Mouse (Mus musculus): ENCODE measurements around the gene Cx3cl1. TPM values are rescaled to one million over a fixed set of nuclear protein-coding genes. Genes with fewer than 3 reads are reported as not detected.
A peak's percentile ranks its signal among the peaks of the same experiment; 100 is the strongest.

Cx3cl1 gene
- polyA plus RNA-seq, 2 experiments, result 8.6 to 10.5 TPM

DNA sequence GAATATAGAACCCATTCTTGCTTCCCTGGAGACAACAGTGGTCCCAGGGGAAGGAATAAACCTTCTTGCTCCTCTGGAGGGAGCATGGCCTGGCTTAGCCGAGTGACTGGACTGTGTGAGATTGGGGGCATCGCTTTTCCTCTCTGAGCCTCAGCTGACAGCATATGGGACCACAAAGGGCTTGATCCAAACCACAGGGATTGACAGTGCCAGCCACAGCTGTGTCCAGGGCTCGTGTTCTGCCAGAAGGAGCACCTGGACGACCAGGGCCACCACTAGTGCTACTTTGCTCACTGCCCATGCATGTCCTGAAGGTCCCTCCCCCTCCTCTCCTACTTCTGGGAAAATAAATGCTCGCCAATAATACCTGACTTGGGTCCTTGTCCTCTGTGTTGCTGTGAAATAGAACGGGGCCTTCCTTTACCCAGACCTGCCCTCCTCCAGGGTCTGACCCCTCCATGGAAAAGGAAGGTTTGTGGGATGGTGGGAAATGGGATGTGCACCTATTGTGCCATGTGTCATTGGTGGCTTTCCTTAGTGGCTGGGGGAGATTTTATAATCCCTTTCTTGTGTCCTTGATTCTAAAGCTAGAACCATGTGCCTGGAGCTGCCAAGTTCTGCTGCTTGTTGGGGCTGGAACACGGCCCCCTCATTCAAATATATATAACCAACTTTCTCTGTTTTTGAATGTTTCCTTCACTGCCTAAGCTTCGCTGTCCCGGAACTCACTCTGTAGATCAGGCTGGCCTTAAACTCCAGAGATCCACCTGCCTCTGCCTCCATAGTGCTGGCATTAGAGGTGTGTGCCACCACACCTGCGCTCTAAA lies 20.6 kb upstream of the Cx3cl1 start:
- Histone ChIP-seq H3K27me3 (ENCODE audit: control insufficient read depth, insufficient read depth, low read length) (no peaks in the 10 kb centered on the region), H3K9me3 (ENCODE audit: control insufficient read depth, low read length) (no peaks in the 10 kb centered on the region), H3K27ac (replicated peaks; ENCODE audit: low read depth, low read length) (no peak overlapping the region), H3K4me1 (ENCODE audit: control insufficient read depth, insufficient read depth, low read length) (no peaks in the 10 kb centered on the region), H3K36me3 (ENCODE audit: control insufficient read depth, insufficient read depth, low read length) (no peaks in the 10 kb centered on the region), H3K9ac (ENCODE audit: low read depth, low read length, severe bottlenecking) (no peak overlapping the region), H3K4me3 (replicated peaks; ENCODE audit: low read length) (no peak overlapping the region), H3K4me2 (replicated peaks; ENCODE audit: low read depth, low read length, severe bottlenecking) (no peak overlapping the region)
- ATAC-seq (ENCODE audit: low FRiP score, low read depth) (no peak), DNase-seq (ENCODE audit: low spot score) (no peak)
- 79% methylated on average over 10 of the region's 10 CpGs for WGBS
- TF ChIP-seq POLR2A (IDR thresholded peaks at IDR 0.05; ENCODE audit: borderline replicate concordance, extremely low read depth, insufficient read depth, insufficient read length), result no peak

DNA sequence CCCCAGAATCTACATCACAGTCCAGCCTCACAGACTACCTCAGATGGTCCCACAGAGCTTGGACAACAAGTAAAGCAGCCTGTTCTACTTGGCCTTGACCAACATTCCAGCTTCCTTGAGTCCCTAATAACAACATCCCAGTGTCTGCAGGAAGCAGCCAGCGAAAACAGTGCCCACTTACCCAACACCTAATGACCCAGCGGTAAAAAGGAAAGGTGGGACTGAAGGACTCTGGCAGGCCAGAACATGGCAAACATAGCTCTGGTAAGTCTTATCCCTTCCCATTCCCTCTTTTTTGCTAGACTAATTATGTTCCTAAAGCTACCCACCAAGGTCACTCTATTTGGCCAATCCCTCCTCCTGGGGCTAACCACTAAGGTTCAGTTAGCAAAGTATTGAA lies 17.8 kb upstream of the Cx3cl1 start:
- Histone ChIP-seq H3K27ac (replicated peaks; ENCODE audit: low read depth, low read length) (no peak overlapping the region), H3K4me3 (replicated peaks; ENCODE audit: low read length) (no peak overlapping the region), H3K4me1 (ENCODE audit: control insufficient read depth, insufficient read depth, low read length) (no peaks in the 10 kb centered on the region), H3K9ac (ENCODE audit: low read depth, low read length, severe bottlenecking) (no peak overlapping the region), H3K4me2 (replicated peaks; ENCODE audit: low read depth, low read length, severe bottlenecking) (no peak overlapping the region), H3K27me3 (ENCODE audit: control insufficient read depth, insufficient read depth, low read length) (no peaks in the 10 kb centered on the region), H3K9me3 (ENCODE audit: control insufficient read depth, low read length) (no peaks in the 10 kb centered on the region), H3K36me3 (ENCODE audit: control insufficient read depth, insufficient read depth, low read length) (no peaks in the 10 kb centered on the region)
- ATAC-seq (ENCODE audit: low FRiP score, low read depth) (no peak), DNase-seq (ENCODE audit: low spot score) (no peak)
- no peak for TF ChIP-seq POLR2A (IDR thresholded peaks at IDR 0.05; ENCODE audit: borderline replicate concordance, extremely low read depth, insufficient read depth, insufficient read length)
- WGBS, result 85% methylated on average over 2 of the region's 2 CpGs

DNA sequence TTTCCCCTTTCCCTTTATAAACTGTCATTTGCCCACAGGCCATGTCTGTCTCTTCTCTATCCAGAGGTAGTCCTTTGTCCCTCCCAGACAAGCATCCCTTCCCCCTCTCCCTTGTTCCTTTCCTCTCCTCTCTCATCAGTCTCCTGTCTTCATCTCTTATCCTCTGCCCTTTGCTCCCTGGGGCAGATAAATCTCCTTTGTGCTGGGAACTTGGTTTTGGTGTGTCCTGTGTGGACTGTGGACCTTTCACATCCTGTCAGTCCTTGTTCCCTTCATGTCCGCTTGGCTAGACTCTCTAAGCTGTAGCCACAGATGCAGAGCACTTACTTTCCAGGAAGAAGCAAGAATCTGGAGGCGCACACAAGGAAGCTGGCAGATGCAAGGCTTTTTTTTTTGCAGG lies 17.3 kb upstream of the Cx3cl1 start:
- no peaks in the 10 kb centered on the region for H3K27me3 ChIP-seq (ENCODE audit: control insufficient read depth, insufficient read depth, low read length)
- no peak overlapping the region for H3K4me3 ChIP-seq (replicated peaks; ENCODE audit: low read length)
- DNase-seq (ENCODE audit: low spot score), result no peak
- WGBS, result 85% methylated on average over 2 of the region's 2 CpGs
- no peak for TF ChIP-seq POLR2A (IDR thresholded peaks at IDR 0.05; ENCODE audit: borderline replicate concordance, extremely low read depth, insufficient read depth, insufficient read length)
- H3K27ac ChIP-seq (replicated peaks; ENCODE audit: low read depth, low read length), result no peak overlapping the region
- no peaks in the 10 kb centered on the region for H3K9me3 ChIP-seq (ENCODE audit: control insufficient read depth, low read length)
- H3K9ac ChIP-seq (ENCODE audit: low read depth, low read length, severe bottlenecking), result no peak overlapping the region
- ATAC-seq (ENCODE audit: low FRiP score, low read depth), result no peak
- no peaks in the 10 kb centered on the region for H3K36me3 ChIP-seq (ENCODE audit: control insufficient read depth, insufficient read depth, low read length)
- no peaks in the 10 kb centered on the region for H3K4me1 ChIP-seq (ENCODE audit: control insufficient read depth, insufficient read depth, low read length)
- H3K4me2 ChIP-seq (replicated peaks; ENCODE audit: low read depth, low read length, severe bottlenecking), result no peak overlapping the region

DNA sequence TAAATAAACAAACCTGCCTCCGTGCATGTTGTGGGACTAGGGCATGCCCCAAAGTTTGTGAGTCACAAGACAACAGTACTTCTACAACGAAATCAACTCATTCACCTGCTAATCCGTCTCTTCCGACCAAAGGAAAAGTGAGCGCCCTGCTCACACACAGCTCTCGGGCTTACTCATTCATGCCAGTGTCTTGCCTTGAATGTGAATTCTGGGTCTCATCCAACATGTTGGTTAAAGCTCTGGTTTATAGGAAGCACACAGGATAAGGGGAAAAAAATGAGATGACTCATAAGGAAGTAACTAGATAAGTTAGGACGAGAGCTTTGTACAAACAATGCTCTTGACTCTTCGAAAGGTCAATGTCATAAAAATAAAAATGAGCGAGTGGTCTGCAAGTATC lies 4.8 kb upstream of the Cx3cl1 start:
- peaks cover 7% of the 10 kb centered on the region for H3K4me1 ChIP-seq (ENCODE audit: control insufficient read depth, insufficient read depth, low read length)
- H3K4me3 ChIP-seq (replicated peaks; ENCODE audit: low read length), result no peak overlapping the region
- DNase-seq (ENCODE audit: low spot score), result no peak
- no peak overlapping the region for H3K27ac ChIP-seq (replicated peaks; ENCODE audit: low read depth, low read length)
- no peak for TF ChIP-seq POLR2A (IDR thresholded peaks at IDR 0.05; ENCODE audit: borderline replicate concordance, extremely low read depth, insufficient read depth, insufficient read length)
- ATAC-seq (ENCODE audit: low FRiP score, low read depth), result no peak
- H3K9ac ChIP-seq (ENCODE audit: low read depth, low read length, severe bottlenecking), result no peak overlapping the region
- H3K36me3 ChIP-seq (ENCODE audit: control insufficient read depth, insufficient read depth, low read length), result no peaks in the 10 kb centered on the region
- WGBS, result 71% methylated on average over 9 of the region's 9 CpGs
- no peaks in the 10 kb centered on the region for H3K9me3 ChIP-seq (ENCODE audit: control insufficient read depth, low read length)
- H3K27me3 ChIP-seq (ENCODE audit: control insufficient read depth, insufficient read depth, low read length), result no peaks in the 10 kb centered on the region
- H3K4me2 ChIP-seq (replicated peaks; ENCODE audit: low read depth, low read length, severe bottlenecking), result no peak overlapping the region

DNA sequence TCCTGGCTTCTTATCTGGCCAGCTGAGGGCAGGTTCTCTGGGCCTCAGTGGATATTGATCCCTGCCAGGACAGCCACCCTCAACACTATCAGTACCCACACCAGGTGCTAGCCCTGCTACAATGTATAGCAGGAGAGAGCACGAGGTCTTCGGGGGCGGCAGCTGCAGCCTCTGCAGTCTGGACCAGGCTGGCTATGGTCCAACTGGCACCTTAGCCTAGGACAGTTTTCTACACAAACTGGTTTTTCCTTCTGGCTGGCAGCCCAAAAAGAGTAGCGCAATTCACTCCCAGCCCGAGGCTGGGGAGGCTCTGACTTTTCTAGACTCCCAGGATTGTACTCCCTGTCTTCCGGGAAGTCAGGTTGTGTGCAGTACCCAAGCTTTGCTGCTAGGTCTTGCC lies 864 bp upstream of the Cx3cl1 start:
- no peak for TF ChIP-seq POLR2A (IDR thresholded peaks at IDR 0.05; ENCODE audit: borderline replicate concordance, extremely low read depth, insufficient read depth, insufficient read length)
- Histone ChIP-seq H3K4me3 (replicated peaks; ENCODE audit: low read length) (no peak overlapping the region), H3K9me3 (ENCODE audit: control insufficient read depth, low read length) (no peaks in the 10 kb centered on the region), H3K4me1 (ENCODE audit: control insufficient read depth, insufficient read depth, low read length) (peaks cover 17% of the 10 kb centered on the region), H3K36me3 (ENCODE audit: control insufficient read depth, insufficient read depth, low read length) (no peaks in the 10 kb centered on the region), H3K27ac (replicated peaks; ENCODE audit: low read depth, low read length) (no peak overlapping the region), H3K4me2 (replicated peaks; ENCODE audit: low read depth, low read length, severe bottlenecking) (no peak overlapping the region; the same call in 1 of the 2 replicates), H3K27me3 (ENCODE audit: control insufficient read depth, insufficient read depth, low read length) (peaks cover 10% of the 10 kb centered on the region; the same call in 1 of the 2 replicates), H3K9ac (ENCODE audit: low read depth, low read length, severe bottlenecking) (no peak overlapping the region)
- ATAC-seq (ENCODE audit: low FRiP score, low read depth) (no peak), DNase-seq (ENCODE audit: low spot score) (peak; percentile 72)
- WGBS, result 39% methylated on average over 6 of the region's 6 CpGs
